Mouse (Mus musculus) forebrain, embryonic 14.5 days (tissue): ENCODE results near the gene Zc2hc1c. TPM values are rescaled to one million over a fixed set of nuclear protein-coding genes. Genes with fewer than 3 reads are reported as not detected.

Experiments
- ATAC-seq: fragments of 200-750 bp; cut with Nextera tagmentation; 2 replicates; pipeline ENCODE4 v1.8.0; 2017; ENCODE audit warnings: mild to moderate bottlenecking, moderate library complexity
- DNase-seq: peaks from one replicate; pipeline ENCODE4 v3.0.0-alpha.2; 2015; ENCODE audit warnings: low spot score
- H3K27ac ChIP-seq: fragments of 300-500 bp; sonication (generic); 2 replicates; pipeline ENCODE4 v1.5.1; 2014; ENCODE audit warnings: low read depth, mild to moderate bottlenecking, control low read depth, low read length, moderate library complexity
- H3K27me3 ChIP-seq: fragments of 300-500 bp; sonication (generic); replicated peaks from 2 replicates; pipeline ENCODE4 v1.6.1; 2014; ENCODE audit warnings: low read length, control low read depth, mixed read lengths; ENCODE audit not compliant: control insufficient read depth, insufficient read depth
- H3K36me3 ChIP-seq: fragments of 300-500 bp; sonication (generic); 2 replicates; pipeline ENCODE4 v1.6.1; 2014; ENCODE audit warnings: low read length, control low read depth; ENCODE audit not compliant: control insufficient read depth, insufficient read depth
- H3K4me1 ChIP-seq: fragments of 300-500 bp; sonication (generic); 2 replicates; pipeline ENCODE4 v1.6.1; 2014; ENCODE audit warnings: antibody characterized with exemption, low read length, control low read depth; ENCODE audit not compliant: control insufficient read depth, insufficient read depth
- H3K4me2 ChIP-seq: fragments of 300-500 bp; sonication (generic); 2 replicates; pipeline ENCODE4 v1.6.1; 2014; ENCODE audit warnings: mild to moderate bottlenecking, control low read depth, low read length
- H3K4me3 ChIP-seq: fragments of 300-500 bp; sonication (generic); 2 replicates; pipeline ENCODE4 v1.5.1; 2014; ENCODE audit warnings: low read depth, low read length, control low read depth
- H3K9ac ChIP-seq: fragments of 300-500 bp; sonication (generic); 2 replicates; pipeline ENCODE4 v1.6.1; 2014; ENCODE audit warnings: mild to moderate bottlenecking, low read length, control low read depth, moderate library complexity
- H3K9me3 ChIP-seq: fragments of 300-500 bp; sonication (generic); replicated peaks from 2 replicates; pipeline ENCODE4 v1.6.1; 2016; ENCODE audit warnings: low read length, control low read depth, mixed read lengths; ENCODE audit not compliant: control insufficient read depth
- WGBS: fragments of 180-500 bp; shearing (Covaris S2); extraction: QIAGEN DNeasy Blood & Tissue Kit; methylation state at CpG from one replicate; pipeline ENCODE4 v1.1.7; 2014; 5-methylcytosine and 5-hydroxymethylcytosine counted together
- microRNA-seq: library from miRNA; unstranded; fragments of <30 nt; microRNA quantifications from one replicate; pipeline ENCODE4, GENCODE M21; 2016
- polyA plus RNA-seq: library from polyadenylated mRNA; unstranded; fragments of >200 nt; fragmentation: Nextera tagmentation; extraction: Ambion mirVana; gene quantifications from 2 replicates; pipeline ENCODE4 v1.2.1, GENCODE M21; 2014

Gene Zc2hc1c
- polyA plus RNA-seq, 1 experiment from 2014 or later: 1.4 TPM

- DNase-seq (no peak), ATAC-seq (no peak)
- 89% methylated on average over 6 of the region's 6 CpGs for WGBS
- Histone ChIP-seq H3K27ac (no peak overlapping the region), H3K4me1 (peaks cover 2% of the 10 kb centered on the region; the same call in 1 of the 2 replicates), H3K27me3 (no peaks in the 10 kb centered on the region), H3K9me3 (no peaks in the 10 kb centered on the region), H3K4me3 (no peak overlapping the region), H3K4me2 (no peak overlapping the region), H3K36me3 (peaks cover 36% of the 10 kb centered on the region), H3K9ac (no peak overlapping the region)
These were observed 59.9 kb downstream of the Zc2hc1c start for GRCm38 (mm10) chr12:85348338-85348737.

Small RNA genes lying within 50 kb of the gene (microRNA-seq; reads per million reads assigned to microRNA genes)
- not detected for gene Mir6938

Other genes starting within 250 kb of the Zc2hc1c start
- gene Prox2, start 177.8 kb upstream of the Zc2hc1c start, polyA plus RNA-seq: 1.3 and 1.6 TPM in 2 replicates
- gene Dlst, start 177.8 kb upstream of the Zc2hc1c start, polyA plus RNA-seq: 77.5 and 87.1 TPM in 2 replicates
- gene Rps6kl1, start 137.3 kb upstream of the Zc2hc1c start, polyA plus RNA-seq: 11.7 and 16.6 TPM in 2 replicates
- gene Pgf, start 110.8 kb upstream of the Zc2hc1c start, polyA plus RNA-seq: 6.7 and 7.2 TPM in 2 replicates
- gene Eif2b2, start 69.1 kb upstream of the Zc2hc1c start, polyA plus RNA-seq: 95.5 and 102 TPM in 2 replicates
- gene Mlh3, start 18.0 kb upstream of the Zc2hc1c start, polyA plus RNA-seq: 9.0 and 11.1 TPM in 2 replicates
- 60.3 and 65.9 TPM in 2 replicates for gene Acyp1, start 153 bp upstream of the Zc2hc1c start, polyA plus RNA-seq
- 9.5 and 10.4 TPM in 2 replicates for gene Nek9, start 50.8 kb downstream of the Zc2hc1c start, polyA plus RNA-seq
- gene Tmed10, start 86.3 kb downstream of the Zc2hc1c start, polyA plus RNA-seq: 194 and 212 TPM in 2 replicates
- gene Fos, start 185.3 kb downstream of the Zc2hc1c start, polyA plus RNA-seq: 1.2 and 1.4 TPM in 2 replicates